Comparison of ENCODE assay signal across 28 mouse cellular contexts in genomic region chr9:58364325-58364724, GRCm38 (mm10). TPM values are rescaled to one million over a fixed set of nuclear protein-coding genes. Genes with fewer than 3 reads are reported as not detected.
"Had no signal": no experiment of that assay in that cellular context is flagged by ENCODE, and none has a peak within 500 bp of the region (broad histone marks: within the 10 kb centered on the region; RNA-seq: fewer than 3 reads in every experiment).

No protein-coding gene starts in this region.

- DNase-seq: gastrocnemius, adult 2 months; gastrocnemius, postnatal 10 days; gastrocnemius, postnatal 25 days; heart, adult 18-20 months; heart, postnatal 10 days; heart, postnatal 4 days; kidney, adult 18-20 months; kidney, adult 8-10 months; kidney, postnatal 10 days; kidney, postnatal 25 days; layer of hippocampus, adult 9-11 months; layer of hippocampus, postnatal 36 days; left cerebral cortex, postnatal 4 days had no signal

- ATAC-seq: hindbrain, embryonic 16.5 days; inflammation-experienced regulatory T-cells, adult 6 months; intestine, embryonic 15.5 days; intestine, postnatal 0 days; liver, embryonic 12.5 days had no signal

RNA-seq across cellular contexts. Expression of gene Tbc1d21, which starts 5.9 kb away (rescaled TPM):
- total RNA-seq: gastrocnemius, adult 2 months; gastrocnemius, postnatal 10 days; gastrocnemius, postnatal 25 days; gastrocnemius, postnatal 4 days; granulocyte monocyte progenitor cell, adult 5-6 weeks; heart, adult 18-20 months; heart, adult 8-10 months; heart, postnatal 10 days; heart, postnatal 25 days; heart, postnatal 4 days; layer of hippocampus, adult 18-20 months; layer of hippocampus, adult 8-10 months; layer of hippocampus, postnatal 14 days; layer of hippocampus, postnatal 36 days; left cerebral cortex, adult 8-10 months; left cerebral cortex, postnatal 14 days; left cerebral cortex, postnatal 4 days; liver, adult 2 months had no signal

RNA-seq across cellular contexts. Expression of gene Loxl1, which starts 51.3 kb away (rescaled TPM):
- total RNA-seq: granulocyte monocyte progenitor cell, adult 5-6 weeks had no signal
